Mouse (Mus musculus) cerebellum, postnatal 10 days (tissue): ENCODE measurements at regions not wholly inside any gene's neighbourhood (a gene's known extent, or its start where the extent isn't known, plus 50 kb on each side); places are given as distances from the start of the nearest gene placed in this dataset.
A peak's percentile ranks its signal among the peaks of the same experiment; 100 is the strongest.

Experiments
- DNase-seq, 2 experiments: peaks; one replicate each; pipeline ENCODE4 v3.0.0; 2021; ENCODE audit warnings: mixed read lengths in 2 of 2

DNA sequence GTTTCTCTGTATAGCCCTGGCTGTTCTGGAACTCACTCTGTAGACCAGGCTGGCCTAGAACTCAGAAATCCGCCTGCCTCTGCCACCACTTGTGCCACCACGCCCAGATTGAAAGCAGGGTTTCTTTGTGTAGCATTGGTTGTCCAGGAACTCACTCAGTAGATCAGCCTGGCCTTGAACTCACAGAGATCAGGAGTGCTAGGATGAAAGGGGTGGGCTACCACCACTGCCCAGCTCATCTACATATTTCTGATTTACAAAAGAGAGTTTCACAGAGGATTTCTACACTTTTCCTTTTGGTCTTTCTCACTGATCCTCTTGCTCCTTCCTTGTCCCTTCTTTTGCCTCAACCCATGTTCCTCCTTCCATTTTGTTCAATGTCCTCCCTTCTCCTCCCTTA, 53.1 kb upstream of the Lbx1 start:
- no peak for DNase-seq

DNA sequence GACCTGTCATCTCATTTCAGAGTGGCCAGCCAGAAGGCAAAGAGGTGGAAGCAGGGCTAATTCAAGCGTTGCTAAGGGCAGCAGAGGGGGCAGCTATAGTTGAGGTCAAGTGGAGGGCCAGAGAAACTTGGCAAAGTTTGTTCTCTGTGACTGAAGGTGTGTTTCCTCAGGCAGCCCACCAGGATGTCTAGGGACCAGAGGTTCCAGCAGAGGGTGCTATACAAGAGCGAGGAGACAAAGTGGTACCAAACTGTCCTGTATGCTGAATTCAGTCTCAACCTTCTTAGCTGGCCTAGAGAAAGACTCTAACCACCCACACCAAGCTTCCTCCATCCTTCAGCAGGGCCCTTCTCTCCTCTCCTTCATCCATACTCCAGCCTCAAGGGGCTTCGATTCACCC, 62.2 kb upstream of the Lbx1 start:
- DNase-seq, result peak; percentile 38 to 53

DNA sequence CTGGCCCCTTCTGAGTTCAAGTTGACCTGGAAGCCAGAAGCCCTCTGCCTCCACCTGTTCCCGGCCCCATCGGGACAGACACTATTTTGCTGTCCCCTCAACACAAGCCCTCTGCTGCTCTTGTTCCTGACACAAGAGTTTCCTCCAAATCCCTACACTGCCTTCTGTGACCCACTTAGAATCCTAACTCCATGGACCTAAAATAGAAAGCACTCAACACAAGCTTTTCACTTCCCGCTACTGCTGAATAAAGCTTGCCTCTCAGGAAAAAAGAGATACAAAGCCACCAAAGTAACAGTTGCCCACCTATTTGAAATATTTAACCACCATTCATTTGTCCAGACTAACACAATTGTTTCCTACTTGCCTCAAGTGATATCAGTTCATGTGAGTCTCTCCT, 63.7 kb upstream of the Lbx1 start:
- no peak for DNase-seq

DNA sequence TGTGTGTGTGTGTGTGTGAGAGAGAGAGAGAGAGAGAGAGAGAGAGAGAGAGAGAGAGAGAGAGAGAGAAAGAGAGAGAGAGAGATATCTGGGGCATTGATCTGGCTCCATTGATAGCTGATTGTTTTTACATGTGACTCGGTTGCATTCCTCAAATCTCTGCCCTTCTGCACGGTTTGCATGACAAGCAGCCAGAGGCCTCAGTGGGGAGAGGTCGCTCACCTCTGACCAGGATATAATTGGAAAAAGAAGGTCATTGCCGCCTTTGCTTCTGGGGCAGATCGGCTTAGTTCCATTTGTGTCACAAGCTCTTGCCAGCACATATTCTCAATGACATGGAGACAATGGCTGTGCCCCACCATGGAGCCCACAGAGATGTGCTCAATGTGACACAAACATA, 63.8 kb upstream of the Btrc start:
- DNase-seq, result no peak

DNA sequence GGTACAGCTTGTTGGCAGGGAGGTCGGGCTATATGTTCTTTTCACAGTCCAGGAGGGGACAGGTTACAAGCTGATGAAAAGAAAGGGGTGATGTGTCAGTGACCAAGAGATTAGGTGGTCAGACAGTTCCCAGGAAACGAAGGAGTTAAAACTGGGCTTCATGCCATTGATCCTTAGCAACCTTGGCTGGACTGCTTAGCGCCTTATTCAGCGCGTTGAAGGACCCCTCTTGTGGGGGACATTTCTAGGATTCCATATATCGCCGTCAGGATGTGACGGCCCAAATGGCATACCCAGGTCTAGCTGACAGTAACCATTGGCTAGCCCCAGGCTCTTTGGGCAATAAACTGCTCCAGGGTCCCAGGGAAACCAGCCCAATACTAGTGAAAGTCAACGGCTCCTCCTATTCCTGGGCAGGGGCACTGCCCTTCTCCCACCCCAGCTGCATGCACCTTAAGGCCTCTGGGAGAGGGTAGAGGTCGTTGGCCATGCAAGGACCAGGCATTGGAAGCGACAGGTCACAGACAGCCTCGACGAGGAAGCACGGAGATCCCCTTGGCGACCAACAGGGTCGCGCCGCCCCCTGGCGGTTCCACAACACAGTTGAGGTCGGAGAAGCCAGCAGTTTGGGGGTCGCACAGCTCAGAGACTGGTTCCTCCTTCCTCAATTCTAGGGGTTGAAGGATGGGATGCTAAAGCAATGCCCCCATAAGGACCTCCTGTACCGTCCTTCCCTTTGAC, 62.7 kb upstream of the Btrc start:
- DNase-seq, result peak; percentile 87 to 88

DNA sequence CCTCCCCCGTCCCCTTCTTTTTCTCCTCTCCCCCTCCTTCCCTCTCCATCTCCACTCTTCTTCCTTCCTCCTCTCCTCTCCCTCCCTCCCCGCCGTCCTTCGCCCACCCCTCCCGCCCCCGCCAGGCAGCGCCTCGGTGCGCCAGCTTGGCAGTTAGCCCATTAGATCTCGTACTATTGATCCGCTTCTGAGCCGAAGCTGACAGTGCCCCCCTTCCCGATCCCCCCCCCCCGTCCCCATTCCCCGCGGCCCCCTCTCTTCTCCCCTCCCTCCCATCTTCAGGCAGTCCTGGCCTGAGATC, 62.2 kb upstream of the Btrc start:
- peak; percentile 72 for DNase-seq

DNA sequence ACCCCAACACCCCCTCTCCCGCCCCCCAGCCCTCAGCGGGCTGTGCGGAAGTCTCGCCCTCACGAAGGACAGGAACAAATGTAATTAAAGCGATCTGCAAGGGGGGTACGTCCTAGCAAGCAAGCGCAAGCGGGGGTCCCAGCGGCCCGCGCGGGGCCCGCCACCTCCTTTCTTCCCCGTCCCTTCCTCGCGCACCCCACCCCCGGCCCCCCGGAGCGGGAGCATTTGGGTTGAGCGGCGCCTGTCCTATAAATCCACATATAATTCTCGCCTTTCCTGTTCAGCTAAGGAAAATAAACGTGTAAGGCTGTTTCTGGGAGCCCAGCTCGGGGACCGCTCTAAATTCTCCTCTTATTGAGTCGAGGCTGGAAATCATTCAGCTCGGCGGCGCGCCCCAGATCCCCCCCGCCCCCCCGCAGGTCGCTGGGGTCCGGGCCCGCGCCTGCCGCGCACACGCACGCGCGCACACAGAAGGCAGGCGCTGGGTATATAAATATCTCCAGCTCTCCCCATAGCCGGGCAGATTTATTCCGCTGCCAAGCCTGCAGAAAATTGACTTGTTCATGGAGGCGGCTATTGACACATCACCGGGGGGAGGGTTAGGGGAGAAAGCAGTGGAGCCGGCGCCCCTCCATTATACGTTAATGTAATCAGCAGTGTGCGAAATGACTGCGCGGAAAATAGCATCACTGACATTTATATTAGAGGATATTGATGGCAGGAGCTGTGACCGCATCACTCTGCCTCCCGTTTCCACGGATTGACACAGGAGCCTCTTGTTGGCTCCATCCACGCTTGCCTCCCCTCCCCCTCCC, 61.6 kb upstream of the Btrc start:
- DNase-seq, result peak; percentile 87 to 90

DNA sequence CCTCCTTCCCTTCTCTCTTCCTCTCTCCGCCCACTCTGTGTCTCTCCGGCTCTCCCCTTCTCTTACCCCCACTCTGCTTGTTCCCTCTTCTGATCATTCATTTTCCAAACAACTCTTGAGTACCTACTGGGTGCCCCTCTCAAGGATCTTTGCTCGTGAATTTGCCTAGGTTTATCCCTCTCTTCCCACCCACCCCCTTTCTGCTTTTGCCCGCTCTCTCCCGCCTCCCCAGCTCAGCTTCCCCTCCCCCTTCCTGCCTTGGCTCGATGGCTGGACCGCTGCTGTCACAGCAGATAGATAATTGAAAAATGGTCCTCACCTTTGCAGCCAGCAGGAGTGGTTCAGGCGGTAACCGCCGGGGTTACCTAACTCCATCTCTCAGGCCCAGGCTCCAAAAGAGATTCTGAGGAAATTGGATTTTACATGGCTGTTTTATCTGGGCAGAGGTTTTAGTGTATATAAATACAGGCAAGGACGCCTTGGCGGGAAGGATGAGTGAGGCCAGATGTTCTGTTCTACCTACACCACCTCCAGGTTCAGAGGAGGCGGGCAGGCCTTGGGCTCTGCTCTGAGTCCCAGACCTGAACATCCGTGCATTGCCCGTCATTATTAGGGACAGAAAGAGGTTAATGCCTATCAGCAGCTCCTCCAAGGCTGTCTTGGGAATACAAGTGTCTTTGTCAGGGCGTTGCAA, 60.8 kb upstream of the Btrc start:
- peak; percentile 91 to 93 for DNase-seq

DNA sequence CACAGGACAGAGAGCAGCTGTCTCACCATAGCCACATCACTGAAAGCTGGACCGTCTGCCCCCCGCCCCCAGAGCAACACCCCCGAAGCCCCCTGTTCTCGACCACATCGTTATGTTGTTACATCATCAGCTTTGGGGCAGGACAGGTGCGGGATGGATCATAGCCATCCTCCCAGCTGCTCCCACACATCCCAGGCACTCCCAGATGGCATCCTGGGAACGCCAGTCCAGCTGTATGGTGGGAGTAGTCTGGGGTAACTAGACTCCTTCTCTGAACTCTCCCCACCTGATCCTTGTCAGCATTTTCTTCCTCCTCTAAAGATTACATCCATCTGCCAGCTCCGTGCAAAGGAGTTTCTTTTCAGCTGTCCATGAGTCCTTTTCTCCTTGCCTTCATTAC, 59.0 kb upstream of the Btrc start:
- no peak for DNase-seq

DNA sequence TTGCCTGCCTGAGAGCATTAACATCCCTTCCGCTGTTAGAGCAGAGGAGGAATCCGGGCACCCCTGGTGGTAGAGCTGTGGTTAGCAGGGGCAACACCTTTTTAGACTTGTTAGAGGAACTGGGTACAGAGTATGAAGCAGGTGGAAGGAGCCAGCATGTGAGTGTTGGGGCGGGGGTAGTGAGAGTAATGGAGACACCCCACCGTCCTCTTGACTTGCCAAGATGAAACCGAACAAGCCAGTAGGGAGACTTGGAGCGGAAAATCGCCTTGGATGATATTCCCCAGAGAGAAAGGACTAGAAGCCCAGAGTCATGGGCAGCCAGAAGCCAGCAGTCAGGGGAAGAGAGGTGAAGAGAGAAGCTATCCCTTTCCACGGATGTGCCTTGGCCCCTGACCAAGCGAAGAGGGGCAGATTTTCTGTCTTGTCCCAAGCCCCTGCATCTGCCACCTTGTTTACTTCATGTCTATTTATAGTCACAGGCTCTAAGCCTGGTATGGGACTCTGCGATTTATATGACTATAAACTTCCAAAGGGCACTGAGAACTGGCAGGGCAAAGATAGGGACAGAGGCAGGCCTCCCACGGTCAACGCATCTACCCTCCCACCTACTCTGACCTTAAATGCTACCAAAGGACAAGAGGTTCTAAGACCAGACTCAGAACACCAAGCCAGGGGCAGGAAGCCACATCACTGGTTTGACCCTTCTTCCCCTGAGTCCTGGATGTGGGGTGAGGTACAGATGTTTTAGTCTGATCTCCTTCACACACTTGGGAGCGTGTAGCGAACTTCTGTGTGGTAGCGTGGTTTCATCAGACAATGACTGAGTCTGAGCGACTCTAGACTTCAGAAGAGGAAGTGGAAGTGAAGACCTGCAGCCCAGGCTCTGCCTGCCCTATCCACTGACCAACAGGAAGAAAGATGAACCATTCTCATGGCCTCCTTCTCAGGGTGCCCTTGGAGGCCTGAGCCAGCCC, 55.9 kb upstream of the Btrc start:
- peak; percentile 51 to 60 for DNase-seq

DNA sequence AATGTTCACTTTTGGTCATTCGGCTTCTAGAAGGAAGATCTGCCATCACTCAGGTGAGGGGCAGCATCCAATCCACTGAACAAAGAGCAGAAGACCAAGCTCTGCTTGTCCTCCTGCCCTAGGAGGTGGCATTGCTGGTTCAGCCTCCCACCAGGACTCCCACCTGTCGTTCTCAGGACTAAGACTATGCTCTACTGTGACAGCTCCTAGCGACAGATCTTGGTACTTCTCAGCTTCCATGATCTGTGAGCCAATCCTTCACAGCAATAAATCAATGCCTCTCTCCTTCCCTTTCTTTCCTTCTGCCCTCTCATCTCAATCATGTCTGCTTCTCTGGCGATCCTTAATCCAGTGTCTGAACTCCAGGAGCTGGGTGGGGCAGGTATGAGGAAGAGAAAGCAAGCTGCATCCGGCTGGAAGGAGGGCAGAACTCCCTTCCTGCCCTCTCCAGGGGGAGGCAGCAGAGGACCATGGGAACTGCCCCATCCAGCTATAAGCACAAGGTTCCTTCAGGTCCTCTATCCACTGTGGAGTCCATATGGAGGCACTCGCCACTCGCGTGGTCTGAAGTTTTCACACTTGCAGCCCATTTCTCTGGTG, 54.8 kb upstream of the Btrc start:
- peak in 1 of 2 experiments; percentile 42 for DNase-seq

DNA sequence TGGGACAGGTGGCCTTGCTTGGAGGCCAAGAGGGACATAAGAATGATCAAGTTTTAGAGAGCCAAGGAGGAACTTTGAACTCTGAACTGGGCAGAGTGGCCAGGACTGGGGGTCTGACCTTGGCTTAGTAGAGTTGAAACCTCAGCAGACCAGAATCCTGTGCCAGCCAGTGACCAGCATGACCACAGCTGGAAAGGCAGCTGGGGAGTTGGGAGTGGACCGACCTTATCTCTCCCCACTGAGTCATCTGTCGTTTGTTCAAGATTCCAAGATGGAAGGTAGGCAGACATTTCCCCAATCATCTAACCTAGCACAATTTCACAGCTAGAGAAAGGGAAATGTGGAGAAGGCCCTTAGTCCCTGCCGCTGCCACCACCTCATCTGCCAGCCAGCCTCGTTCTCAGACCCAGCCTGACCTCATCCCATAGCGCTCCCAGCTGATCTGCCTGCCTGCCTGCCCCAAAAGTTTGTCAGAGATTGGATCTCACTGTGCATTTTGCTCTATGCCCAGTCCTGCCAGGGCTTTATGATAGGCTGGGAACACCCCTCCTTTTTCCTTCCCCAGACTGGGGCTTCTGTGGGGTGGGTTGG, 53.1 kb upstream of the Btrc start:
- DNase-seq, result peak in 1 of 2 experiments; percentile 31

DNA sequence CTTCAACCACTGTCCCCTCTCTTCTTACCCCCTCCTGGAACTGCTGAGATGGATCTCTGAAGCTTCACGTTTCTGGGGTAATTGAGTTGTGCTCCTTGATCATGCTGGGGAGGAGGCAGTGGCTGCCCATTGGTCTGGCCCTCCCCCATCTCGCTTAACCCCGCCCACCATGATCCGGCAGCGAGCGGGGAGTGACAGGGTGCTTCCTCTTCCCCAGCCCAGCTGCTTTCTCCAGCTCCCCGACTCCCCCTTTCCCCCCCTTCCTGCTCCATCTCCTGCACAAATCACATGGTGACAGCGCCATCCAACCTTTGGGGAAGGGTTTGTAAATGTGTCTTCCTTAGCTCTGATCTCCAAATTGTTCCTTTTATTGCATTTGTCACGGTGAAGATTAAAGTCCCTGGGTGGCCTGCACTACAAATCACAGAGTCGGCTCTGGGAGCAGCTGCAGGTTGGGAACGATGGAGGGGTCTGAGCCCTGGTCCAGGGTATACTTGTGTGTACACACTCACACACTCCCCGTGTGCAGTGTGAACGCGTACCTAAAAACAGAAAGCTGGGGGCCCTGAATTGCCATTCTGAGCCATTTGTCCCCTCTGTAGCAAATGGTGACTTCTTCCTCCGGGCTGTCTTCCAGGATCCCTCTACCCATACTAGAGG, 52.5 kb upstream of the Btrc start:
- peak; percentile 77 to 85 for DNase-seq

DNA sequence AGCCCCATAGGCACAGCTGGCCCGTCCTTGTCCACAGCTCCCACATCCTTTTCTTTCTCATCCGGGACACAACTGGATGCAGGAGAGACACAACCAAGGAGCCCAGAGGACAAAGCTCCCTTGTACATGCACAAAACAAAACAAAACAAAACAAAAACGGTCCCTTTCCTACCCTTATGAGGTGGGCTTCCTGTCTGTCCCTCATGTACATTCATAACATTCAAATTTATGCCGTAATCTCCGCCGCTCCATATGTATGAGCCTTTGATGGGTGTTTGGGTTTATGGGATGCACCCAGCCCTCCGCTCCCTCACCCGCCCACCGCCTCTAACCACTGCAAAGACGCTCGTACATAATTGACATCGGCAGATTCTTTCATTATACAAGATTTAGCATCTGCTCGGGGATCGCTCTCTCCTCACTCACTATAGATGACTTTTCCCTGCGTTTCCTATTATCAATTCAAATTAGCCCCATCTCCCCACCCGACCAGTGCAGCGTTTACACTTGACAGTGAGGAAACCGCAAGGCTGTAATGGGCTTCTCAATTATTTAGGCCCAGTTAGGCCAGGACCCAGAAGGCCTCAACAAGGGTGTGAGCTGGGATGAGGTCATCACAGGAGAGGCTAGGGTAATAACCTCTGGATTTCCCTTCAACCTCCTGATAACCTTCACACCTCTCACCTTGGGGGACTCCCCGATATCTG, 51.5 kb upstream of the Btrc start:
- DNase-seq, result no peak

DNA sequence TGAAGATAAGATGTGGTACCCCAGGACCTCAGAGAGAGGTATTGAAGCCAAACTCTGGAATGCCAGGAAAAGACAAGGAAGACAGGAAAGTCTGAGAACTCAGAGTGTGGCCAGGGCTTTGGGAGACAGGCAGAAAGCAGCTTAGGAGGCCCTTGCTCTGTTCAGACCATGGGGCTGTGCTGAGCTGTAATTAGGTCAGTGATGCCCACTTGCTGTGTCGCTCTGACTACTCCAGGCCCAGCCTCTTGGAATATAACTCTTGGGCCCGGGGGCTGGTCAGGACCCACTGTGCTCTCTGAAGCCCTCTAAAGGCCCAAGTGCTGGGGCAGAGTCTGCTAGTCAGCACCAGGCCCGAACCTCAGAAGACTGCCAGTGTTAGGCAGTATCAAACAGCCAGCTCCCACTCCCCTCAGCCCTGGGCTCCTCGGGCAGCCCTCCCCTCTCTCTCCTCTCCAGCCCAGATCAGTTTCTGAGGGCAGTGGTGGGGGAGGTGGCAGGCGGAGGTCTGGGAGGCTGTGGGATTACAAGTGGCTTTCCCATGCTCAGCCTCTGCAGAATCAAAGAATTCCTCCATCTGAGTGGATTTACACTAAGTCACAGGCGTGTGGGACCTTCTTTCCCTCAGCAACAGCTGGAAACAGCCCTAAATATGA, 50.7 kb upstream of the Btrc start:
- DNase-seq, result peak in 1 of 2 experiments; percentile 33
